Mouse (Mus musculus): ENCODE data around the gene Csf3. TPM values are rescaled to one million over a fixed set of nuclear protein-coding genes. Genes with fewer than 3 reads are reported as not detected.

The Csf3 gene
- total and polyA plus RNA-seq, 3 experiments = 0.18 TPM; not detected in 2

- TF ChIP-seq CTCF (IDR thresholded peaks at IDR 0.05 in 2 of 3, conservative IDR thresholded peaks at IDR 0.05 in 1 of 3; ENCODE audit: control insufficient read depth in 1 of 3, insufficient read depth in 1 of 3, low read depth in 2 of 3, low read length in 3 of 3, poor library complexity in 1 of 3, severe bottlenecking in 1 of 3) (peak; percentile 81 to 99 (median 96)), ETS1 (IDR thresholded peaks at IDR 0.05; ENCODE audit: low read depth, low read length) (no peak), KAT2A (conservative IDR thresholded peaks at IDR 0.05; ENCODE audit: low read depth, low read length) (no peak), ZMIZ1 (IDR thresholded peaks at IDR 0.05; ENCODE audit: low read depth, low read length) (no peak), BHLHE40 (IDR thresholded peaks at IDR 0.05; ENCODE audit: borderline replicate concordance, low read depth, low read length) (no peak), E2F4 (IDR thresholded peaks at IDR 0.05; ENCODE audit: borderline replicate concordance, low read depth, low read length) (no peak), ZC3H11A (IDR thresholded peaks at IDR 0.05; ENCODE audit: low read depth, low read length) (peak; percentile 99), TBP (IDR thresholded peaks at IDR 0.05; ENCODE audit: low read depth, low read length) (no peak), SIN3A (IDR thresholded peaks at IDR 0.05; ENCODE audit: low read length) (peak; percentile 62; the same call in 1 of the 2 replicates), RCOR1 (IDR thresholded peaks at IDR 0.05; ENCODE audit: low read depth, low read length) (no peak)
Measured at GRCm38 (mm10) chr11:98699911-98700310, 1.2 kb upstream of the Csf3 start (continued).

- Histone ChIP-seq H3K27ac (ENCODE audit: control insufficient read depth, low read depth, low read length) (no peak overlapping the region), H3K27me3 (ENCODE audit: control insufficient read depth in 1 of 2, insufficient read depth in 2 of 2, low read length in 2 of 2) (no peaks in the 10 kb centered on the region), H3K79me2 (ENCODE audit: control insufficient read depth, insufficient read depth, low read length, poor library complexity) (no peaks in the 10 kb centered on the region), H3K9ac (ENCODE audit: control insufficient read depth, low read depth, low read length, poor library complexity, severe bottlenecking) (no peak overlapping the region), H3K36me3 (ENCODE audit: control insufficient read depth in 1 of 2, insufficient read depth in 2 of 2, low read length in 2 of 2) (no peaks in the 10 kb centered on the region), H3K4me1 (ENCODE audit: control insufficient read depth in 1 of 2, insufficient read depth in 2 of 2, low read length in 2 of 2) (no peaks in the 10 kb centered on the region), H3K9me3 (replicated peaks; ENCODE audit: insufficient read depth, low read length) (no peaks in the 10 kb centered on the region), H3K4me3 (ENCODE audit: control insufficient read depth in 1 of 2, insufficient read depth in 1 of 2, low read depth in 2 of 2, low read length in 2 of 2) (no peak overlapping the region)
- DNase-seq (ENCODE audit: low read depth, low spot score) = no peak
- TF ChIP-seq MAFK (IDR thresholded peaks at IDR 0.05; ENCODE audit: borderline replicate concordance, low read depth, low read length) (no peak), NELFE (IDR thresholded peaks at IDR 0.05; ENCODE audit: low read depth, low read length) (no peak), USF1 (IDR thresholded peaks at IDR 0.05; ENCODE audit: low read depth, low read length) (no peak), BHLHE40 (IDR thresholded peaks at IDR 0.05; ENCODE audit: borderline replicate concordance, low read depth, low read length) (no peak), E2F4 (IDR thresholded peaks at IDR 0.05; ENCODE audit: borderline replicate concordance, low read depth, low read length) (no peak), KAT2A (conservative IDR thresholded peaks at IDR 0.05; ENCODE audit: low read depth, low read length) (no peak), USF2 (IDR thresholded peaks at IDR 0.05; ENCODE audit: borderline replicate concordance in 1 of 2, insufficient read depth in 1 of 2, low read depth in 1 of 2, low read length in 2 of 2) (no peak), MYC (IDR thresholded peaks at IDR 0.05; ENCODE audit: low read depth, low read length) (no peak), MEF2A (IDR thresholded peaks at IDR 0.05; ENCODE audit: extremely low read depth, insufficient replicate concordance, low read depth, low read length, poor library complexity, severe bottlenecking) (no peak), NRF1 (IDR thresholded peaks at IDR 0.05; ENCODE audit: insufficient read depth, low read depth, low read length, poor library complexity, severe bottlenecking) (no peak), POLR2A (IDR thresholded peaks at IDR 0.05; ENCODE audit: control insufficient read depth in 1 of 2, insufficient read depth in 1 of 2, low read depth in 1 of 2, low read length in 2 of 2, poor library complexity in 1 of 2) (no peak)
Measured at GRCm38 (mm10) chr11:98702323-98702722, 1.3 kb downstream of the Csf3 start.

All from MEL (cell line).